Mouse (Mus musculus): ENCODE results near the gene Reg3d. TPM values are rescaled to one million over a fixed set of nuclear protein-coding genes. Genes with fewer than 3 reads are reported as not detected.

The Reg3d gene
- polyA plus RNA-seq (2021; fragmentation: Nextera tagmentation): not detected in 2 replicates
- long read RNA-seq, experiment 1: 0 reads
- long read RNA-seq, experiment 2: 0 reads

GRCm38 (mm10) chr6:78378765-78379164, at the start of gene Reg3d:
Reg3d (minus strand) TSS chr6:78378865.

GRCm38 (mm10) chr6:78422411-78422810, 43.7 kb upstream of the Reg3d start, which contains the start of gene Reg1:
Reg1 (plus strand) TSS chr6:78422711.

GRCm38 (mm10) chr6:78395323-78395722, 16.7 kb upstream of the Reg3d start, which contains the start of gene Reg2:
Reg2 (plus strand) TSS chr6:78395623.

GRCm38 (mm10) chr6:78380409-78380808, 1.7 kb upstream of the Reg3d start, which contains the start of gene Reg3a:
Reg3a (plus strand) TSS chr6:78380709.

GRCm38 (mm10) chr6:78370357-78370756, 8.3 kb downstream of the Reg3d start, which contains the start of gene Reg3b:
Reg3b (plus strand) TSS chr6:78370657.

Other genes starting within 250 kb of the Reg3d start
- 0.19 TPM in 1 of 2 replicates, not detected in the other for gene Reg3b, start 8.2 kb downstream of the Reg3d start, polyA plus RNA-seq (2021; fragmentation: Nextera tagmentation)
- not detected in 2 replicates for gene Reg3a, start 1.8 kb upstream of the Reg3d start, polyA plus RNA-seq (2021; fragmentation: Nextera tagmentation)
- gene Reg2, start 16.8 kb upstream of the Reg3d start, polyA plus RNA-seq (2021; fragmentation: Nextera tagmentation): not detected in 2 replicates
- not detected in 2 replicates for gene Reg1, start 43.8 kb upstream of the Reg3d start, polyA plus RNA-seq (2021; fragmentation: Nextera tagmentation)
- not detected in 2 replicates for gene Reg3g, start 90.0 kb upstream of the Reg3d start, polyA plus RNA-seq (2021; fragmentation: Nextera tagmentation)

Measured in layer of hippocampus, adult 6 months (tissue).